Mouse (Mus musculus): ENCODE data around the gene Grin2b. TPM values are rescaled to one million over a fixed set of nuclear protein-coding genes. Genes with fewer than 3 reads are reported as not detected.

Gene Grin2b
- total and polyA plus RNA-seq, 3 experiments = not detected

DNA sequence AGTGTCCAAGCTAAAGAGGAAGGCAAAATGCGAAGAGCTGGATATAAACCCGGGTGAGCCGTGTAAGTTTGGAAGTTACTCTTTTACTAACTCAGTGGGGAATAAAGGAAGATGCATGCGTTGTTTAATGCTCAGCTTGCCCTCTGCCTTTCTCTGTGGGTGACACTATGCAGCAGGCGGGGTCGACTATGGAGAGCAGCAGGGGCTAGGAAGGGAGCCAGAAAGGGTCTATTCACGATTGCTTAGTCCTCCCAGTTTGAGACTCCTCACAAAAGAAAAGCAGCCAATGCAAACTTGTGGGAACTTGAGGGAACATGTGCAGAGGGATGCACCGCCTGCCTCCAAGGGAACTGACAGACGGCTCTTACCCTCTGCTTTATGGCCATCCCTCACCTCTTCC, 211.5 kb downstream of the Grin2b start:
- TF ChIP-seq JUND (conservative IDR thresholded peaks at IDR 0.05; ENCODE audit: low read depth, low read length) = no peak
- TF ChIP-seq SIN3A (IDR thresholded peaks at IDR 0.05; ENCODE audit: low read length) = no peak
- Histone ChIP-seq H3K4me1 (ENCODE audit: control insufficient read depth in 1 of 2, insufficient read depth in 2 of 2) (no peaks in the 10 kb centered on the region), H3K4me3 (replicated peaks in 1 of 3; ENCODE audit: low read depth in 2 of 3, low read length in 2 of 3, poor library complexity in 1 of 3) (no peak overlapping the region), H3K27ac (ENCODE audit: insufficient read depth, low read depth) (no peak overlapping the region), H3K79me2 (replicated peaks; ENCODE audit: control insufficient read depth, extremely low read depth, insufficient read depth, poor library complexity, severe bottlenecking) (no peaks in the 10 kb centered on the region), H3K27me3 (replicated peaks) (no peaks in the 10 kb centered on the region), H3K9me3 (replicated peaks; ENCODE audit: low read length) (peaks cover 72% of the 10 kb centered on the region), H3K9ac (ENCODE audit: insufficient read depth, low read depth) (no peak overlapping the region), H3K4me2 (ENCODE audit: insufficient read depth, low read depth, poor library complexity, severe bottlenecking) (no peak overlapping the region), H3K36me3 (replicated peaks in 1 of 2; ENCODE audit: control insufficient read depth in 1 of 2, insufficient read depth in 1 of 2, low read length in 1 of 2) (no peaks in the 10 kb centered on the region)
- in situ Hi-C loops (cut with MboI; ENCODE audit: low pct_ligation_motif_present, low pct_unique_long_range_greater_than_20kb, low sequenced_read_pairs) = no loop called here
- dilution Hi-C loops (cut with MboI; ENCODE audit: extremely low pct_ligation_motif_present, extremely low pct_unique_long_range_greater_than_20kb, low sequenced_read_pairs) = no loop called here
- DNase-seq (ENCODE audit: extremely low read depth) = no peak

DNA sequence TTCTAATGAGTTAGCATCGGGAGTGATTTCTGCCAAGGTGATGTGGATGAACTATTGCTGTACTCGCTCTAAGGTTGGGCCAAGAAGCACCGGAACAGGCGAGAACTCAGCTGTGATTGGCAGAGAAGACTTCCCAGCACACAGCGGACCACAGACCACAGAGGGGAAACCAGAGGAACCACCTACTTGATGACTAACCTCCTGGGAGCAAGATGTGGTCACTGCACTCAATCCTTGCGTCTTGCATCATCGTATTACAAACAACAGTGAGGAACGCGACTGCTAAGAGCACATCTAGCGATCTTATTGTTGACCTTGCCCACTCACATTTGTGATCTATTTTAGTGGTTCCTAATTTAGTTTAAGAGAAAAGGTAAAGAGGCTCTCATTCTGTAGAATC, 213.7 kb downstream of the Grin2b start:
- no peak overlapping the region for H3K9ac ChIP-seq (ENCODE audit: insufficient read depth, low read depth)
- H3K4me1 ChIP-seq (ENCODE audit: control insufficient read depth in 1 of 2, insufficient read depth in 2 of 2) = no peaks in the 10 kb centered on the region
- no peak overlapping the region for H3K27ac ChIP-seq (ENCODE audit: insufficient read depth, low read depth)
- H3K4me3 ChIP-seq (replicated peaks in 1 of 3; ENCODE audit: low read depth in 2 of 3, low read length in 2 of 3, poor library complexity in 1 of 3) = no peak overlapping the region
- H3K79me2 ChIP-seq (replicated peaks; ENCODE audit: control insufficient read depth, extremely low read depth, insufficient read depth, poor library complexity, severe bottlenecking) = no peaks in the 10 kb centered on the region
- no peaks in the 10 kb centered on the region for H3K27me3 ChIP-seq (replicated peaks)
- no peaks in the 10 kb centered on the region for H3K36me3 ChIP-seq (replicated peaks in 1 of 2; ENCODE audit: control insufficient read depth in 1 of 2, insufficient read depth in 1 of 2, low read length in 1 of 2)
- DNase-seq (ENCODE audit: extremely low read depth) = no peak
- H3K9me3 ChIP-seq (replicated peaks; ENCODE audit: low read length) = peaks cover 65% of the 10 kb centered on the region
- TF ChIP-seq CHD2 (IDR thresholded peaks at IDR 0.05; ENCODE audit: low read length) = no peak
- TF ChIP-seq NRF1 (IDR thresholded peaks at IDR 0.05; ENCODE audit: low read depth, low read length) = no peak
- no peak for TF ChIP-seq SIN3A (IDR thresholded peaks at IDR 0.05; ENCODE audit: low read length)
- TF ChIP-seq MAZ (IDR thresholded peaks at IDR 0.05; ENCODE audit: low read depth, low read length) = no peak
- no peak overlapping the region for H3K4me2 ChIP-seq (ENCODE audit: insufficient read depth, low read depth, poor library complexity, severe bottlenecking)
- in situ Hi-C loops (cut with MboI; ENCODE audit: low pct_ligation_motif_present, low pct_unique_long_range_greater_than_20kb, low sequenced_read_pairs) (no loop called here), dilution Hi-C loops (cut with MboI; ENCODE audit: extremely low pct_ligation_motif_present, extremely low pct_unique_long_range_greater_than_20kb, low sequenced_read_pairs) (no loop called here)

DNA sequence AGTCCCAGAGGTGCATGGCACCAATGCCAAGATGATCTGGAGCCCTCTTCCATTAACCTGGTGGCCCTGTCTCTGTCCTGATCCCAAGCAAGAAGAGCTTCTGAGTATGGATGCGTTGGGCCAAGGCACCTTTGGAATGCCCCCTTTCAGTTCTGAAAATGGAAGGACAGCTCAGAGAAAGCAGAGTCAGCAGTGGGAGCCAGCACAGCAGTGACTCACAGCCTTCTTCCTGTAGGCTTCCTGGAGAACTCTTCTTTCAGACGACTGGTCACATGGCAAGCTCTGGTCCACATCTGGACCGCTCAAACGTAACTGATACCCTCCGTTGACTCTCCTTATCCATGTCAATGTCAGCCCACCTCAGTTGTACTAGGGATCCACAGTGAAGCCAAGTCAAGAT, 221.6 kb downstream of the Grin2b start:
- no peak for TF ChIP-seq SMC3 (IDR thresholded peaks at IDR 0.05; ENCODE audit: low read depth, low read length)
- TF ChIP-seq NRF1 (IDR thresholded peaks at IDR 0.05; ENCODE audit: low read depth, low read length) = no peak
- no peak for TF ChIP-seq MXI1 (IDR thresholded peaks at IDR 0.05; ENCODE audit: low read depth, low read length)
- TF ChIP-seq TCF12 (IDR thresholded peaks at IDR 0.05; ENCODE audit: low read depth, low read length) = no peak
- TF ChIP-seq EP300 (IDR thresholded peaks at IDR 0.05; ENCODE audit: low read length) = no peak
- TF ChIP-seq CHD1 (IDR thresholded peaks at IDR 0.05; ENCODE audit: low read depth, low read length) = no peak
- TF ChIP-seq MAX (IDR thresholded peaks at IDR 0.05; ENCODE audit: low read length) = no peak
- no peak for TF ChIP-seq CTCF (conservative IDR thresholded peaks at IDR 0.05 in 1 of 2, IDR thresholded peaks at IDR 0.05 in 1 of 2; ENCODE audit: low read depth in 2 of 2, low read length in 2 of 2)
- TF ChIP-seq POLR2A (IDR thresholded peaks at IDR 0.05; ENCODE audit: low read depth, low read length) = no peak
- TF ChIP-seq USF2 (conservative IDR thresholded peaks at IDR 0.05; ENCODE audit: low read depth, low read length) = no peak
- TF ChIP-seq HCFC1 (IDR thresholded peaks at IDR 0.05; ENCODE audit: low read depth, low read length) = no peak
- TF ChIP-seq PAX5 (IDR thresholded peaks at IDR 0.05; ENCODE audit: low read length) = no peak
- TF ChIP-seq JUND (conservative IDR thresholded peaks at IDR 0.05; ENCODE audit: low read depth, low read length) = no peak
- in situ Hi-C loops (cut with MboI; ENCODE audit: low pct_ligation_motif_present, low pct_unique_long_range_greater_than_20kb, low sequenced_read_pairs) = no loop called here

More for the DNA sequence above, 221.6 kb downstream of the Grin2b start:
- DNase-seq (ENCODE audit: extremely low read depth) = no peak
- Histone ChIP-seq H3K9ac (ENCODE audit: insufficient read depth, low read depth) (no peak overlapping the region), H3K36me3 (replicated peaks in 1 of 2; ENCODE audit: control insufficient read depth in 1 of 2, insufficient read depth in 1 of 2, low read length in 1 of 2) (no peaks in the 10 kb centered on the region), H3K27me3 (replicated peaks) (no peaks in the 10 kb centered on the region), H3K9me3 (replicated peaks; ENCODE audit: low read length) (peaks cover 71% of the 10 kb centered on the region), H3K4me2 (ENCODE audit: insufficient read depth, low read depth, poor library complexity, severe bottlenecking) (no peak overlapping the region), H3K4me3 (replicated peaks in 1 of 3; ENCODE audit: low read depth in 2 of 3, low read length in 2 of 3, poor library complexity in 1 of 3) (no peak overlapping the region), H3K27ac (ENCODE audit: insufficient read depth, low read depth) (no peak overlapping the region), H3K4me1 (ENCODE audit: control insufficient read depth in 1 of 2, insufficient read depth in 2 of 2) (no peaks in the 10 kb centered on the region), H3K79me2 (replicated peaks; ENCODE audit: control insufficient read depth, extremely low read depth, insufficient read depth, poor library complexity, severe bottlenecking) (no peaks in the 10 kb centered on the region)
- dilution Hi-C loops (cut with MboI; ENCODE audit: extremely low pct_ligation_motif_present, extremely low pct_unique_long_range_greater_than_20kb, low sequenced_read_pairs) = no loop called here
